Mouse (Mus musculus) liver, adult 2 months (tissue): ENCODE data around the gene Scgb1b27. TPM values are rescaled to one million over a fixed set of nuclear protein-coding genes. Genes with fewer than 3 reads are reported as not detected.
A peak's percentile ranks its signal among the peaks of the same experiment; 100 is the strongest.
"Not testable (repeated sequence)": the region's sequence is repeated elsewhere in the genome, so short reads cannot be mapped to it uniquely, and the experiment has no call there.

Experiments used
- DNase-seq: peaks from one replicate; pipeline ENCODE4 v3.0.0-alpha.2; 2011; ENCODE audit warnings: low read depth, low spot score; ENCODE audit errors: extremely low read depth
- H3K27ac ChIP-seq: fragments of 200-500 bp; replicated peaks from 2 replicates; pipeline ENCODE4 v1.5.1; 2012; ENCODE audit warnings: low read depth, mild to moderate bottlenecking, control low read depth, inconsistent platforms, low read length; ENCODE audit not compliant: insufficient read depth
- H3K27me3 ChIP-seq: fragments of 200-500 bp; 2 replicates; pipeline ENCODE4 v1.6.1; 2012; ENCODE audit warnings: mild to moderate bottlenecking, moderate library complexity, low read length, inconsistent platforms; ENCODE audit not compliant: control insufficient read depth, insufficient read depth
- H3K36me3 ChIP-seq: fragments of 200-500 bp; 2 replicates; pipeline ENCODE4 v1.6.1; 2012; ENCODE audit warnings: low read length, inconsistent platforms; ENCODE audit not compliant: control insufficient read depth, insufficient read depth
- H3K4me1 ChIP-seq: fragments of 200-500 bp; 2 replicates; pipeline ENCODE4 v1.6.1; 2011; ENCODE audit warnings: low read length; ENCODE audit not compliant: control insufficient read depth, insufficient read depth
- H3K4me3 ChIP-seq: fragments of 200-500 bp; 2 replicates; pipeline ENCODE4 v1.5.1; 2011; ENCODE audit warnings: low read depth, mild to moderate bottlenecking, control low read depth, low read length, moderate library complexity; ENCODE audit not compliant: insufficient read depth
- H3K79me2 ChIP-seq: fragments of 200-500 bp; 2 replicates; pipeline ENCODE4 v1.6.1; 2012; ENCODE audit warnings: inconsistent platforms, mild to moderate bottlenecking, low read length, moderate library complexity; ENCODE audit not compliant: control insufficient read depth, insufficient read depth
- H3K9ac ChIP-seq: fragments of 200-500 bp; 2 replicates; pipeline ENCODE4 v1.6.1; 2012; ENCODE audit warnings: low read depth, mild to moderate bottlenecking, control low read depth, inconsistent platforms, low read length
- CTCF ChIP-seq: fragments of 200-500 bp; IDR thresholded peaks from 2 replicates; pipeline ENCODE4 v1.5.1; 2011; ENCODE audit warnings: low read depth, low read length, control low read depth
- POLR2A ChIP-seq: fragments of 200-500 bp; IDR thresholded peaks from 2 replicates; pipeline ENCODE4 v1.6.1; 2011; ENCODE audit warnings: low read length, control low read depth; ENCODE audit not compliant: insufficient read depth; ENCODE audit errors: extremely low read depth
- WGBS: fragments of 180-500 bp; shearing (Covaris S2); methylation state at CpG from one replicate; pipeline ENCODE4 v1.1.7; 2018; 5-methylcytosine and 5-hydroxymethylcytosine counted together
- polyA plus RNA-seq: library from polyadenylated mRNA; depleted of rRNA; stranded (reverse); fragments of >200 nt; gene quantifications from 2 replicates; pipeline ENCODE4 v1.2.3, GENCODE M21; 2012; rRNA removed
- total RNA-seq: library from RNA; depleted of rRNA; stranded (reverse); fragments of >200 nt; gene quantifications from 2 replicates; pipeline ENCODE4 v1.2.3, GENCODE M21; 2014; rRNA removed

The Scgb1b27 gene
- not detected in 2 replicates for total RNA-seq
- not detected in 2 replicates for polyA plus RNA-seq

- not testable (repeated sequence) for H3K4me1 ChIP-seq, H3K27ac ChIP-seq, H3K36me3 ChIP-seq, DNase-seq, H3K4me3 ChIP-seq, H3K79me2 ChIP-seq, H3K9ac ChIP-seq, H3K27me3 ChIP-seq
- 80% methylated on average over 1 of the region's 1 CpGs for WGBS
These were observed at the start of gene Scgb1b27 for GRCm38 (mm10) chr7:34021183-34021582. Gene Scgb1b27, plus strand, starts transcription at chr7:34021483.

DNA sequence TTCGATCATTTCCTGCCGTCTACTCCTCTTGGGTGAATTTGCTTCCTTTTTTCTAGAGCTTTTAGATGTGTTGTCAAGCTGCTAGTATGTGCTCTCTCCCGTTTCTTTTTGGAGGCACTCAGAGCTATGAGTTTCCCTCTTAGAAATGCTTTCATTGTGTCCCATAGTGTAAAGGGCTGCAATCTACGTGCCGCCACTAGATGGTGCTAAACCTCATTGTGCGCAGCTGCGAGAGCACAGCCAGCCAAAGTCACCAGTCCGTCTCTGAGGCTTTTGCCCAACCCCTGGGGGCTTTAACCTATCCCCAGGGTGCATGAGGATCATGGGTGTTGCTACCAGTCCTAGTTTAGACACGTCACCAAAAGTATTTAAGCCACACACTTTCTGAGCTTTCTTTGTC, 39.0 kb upstream of the Scgb1b27 start:
- H3K79me2 ChIP-seq, H3K27ac ChIP-seq, H3K36me3 ChIP-seq, H3K27me3 ChIP-seq, H3K4me1 ChIP-seq, H3K4me3 ChIP-seq, DNase-seq, H3K9ac ChIP-seq: not testable (repeated sequence)
- 15% methylated on average over 8 of the region's 9 CpGs for WGBS
- TF ChIP-seq CTCF = peak; percentile 64

DNA sequence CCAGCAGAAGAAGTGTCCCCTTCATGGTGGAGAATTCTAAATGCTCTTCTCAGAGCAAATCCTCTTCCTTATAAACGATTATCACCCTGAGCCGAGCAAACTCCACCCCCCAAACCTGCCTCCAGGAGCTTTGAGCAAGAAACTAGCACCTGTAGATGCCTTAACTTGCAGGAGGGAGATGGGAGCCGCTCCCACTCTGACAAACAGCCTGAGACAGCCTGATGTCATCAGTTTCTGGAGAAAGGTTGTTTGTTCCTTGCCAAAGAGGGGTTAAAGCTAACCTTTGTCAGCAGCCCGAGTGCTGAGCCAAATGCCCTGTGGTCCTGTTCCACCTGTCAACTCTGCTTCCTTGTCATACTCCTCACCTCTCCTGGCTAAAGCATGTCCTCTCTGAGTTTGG, 7.4 kb upstream of the Scgb1b27 start, which contains the start of gene Scgb2b27:
Gene Scgb2b27, minus strand, starts transcription at position 101 of the 400 bp plus-strand sequence.
- no peak within 1 kb of the TSS for H3K9ac ChIP-seq
- H3K36me3 ChIP-seq = no peaks in the 10 kb centered on the region
- no peaks in the 10 kb centered on the region for H3K4me1 ChIP-seq
- no peaks in the 10 kb centered on the region for H3K27me3 ChIP-seq
- WGBS = 56% methylated on average over 4 of the region's 4 CpGs
- DNase-seq = no peak
- no peaks in the 10 kb centered on the region for H3K79me2 ChIP-seq
- no peak within 1 kb of the TSS for H3K27ac ChIP-seq
- no peak within 1 kb of the TSS for H3K4me3 ChIP-seq
- TF ChIP-seq POLR2A (no peak), CTCF (no peak)

- Histone ChIP-seq H3K79me2 (no peaks in the 10 kb centered on the region), H3K4me1 (no peaks in the 10 kb centered on the region), H3K36me3 (no peaks in the 10 kb centered on the region), H3K4me3 (no peak overlapping the region), H3K27ac (no peak overlapping the region), H3K9ac (no peak overlapping the region), H3K27me3 (no peaks in the 10 kb centered on the region)
- 67% methylated on average over 4 of the region's 4 CpGs for WGBS
- TF ChIP-seq POLR2A (no peak), CTCF (no peak)
- no peak for DNase-seq
These were observed 4.4 kb downstream of the Scgb1b27 start for GRCm38 (mm10) chr7:34025641-34026040.

GRCm38 (mm10) chr7:34027202-34027601, 5.9 kb downstream of the Scgb1b27 start:
- not testable (repeated sequence) for H3K4me3 ChIP-seq, H3K9ac ChIP-seq, DNase-seq, H3K4me1 ChIP-seq, H3K27me3 ChIP-seq, H3K36me3 ChIP-seq, H3K79me2 ChIP-seq, H3K27ac ChIP-seq
- WGBS = 81% methylated on average over 9 of the region's 9 CpGs

GRCm38 (mm10) chr7:34030026-34030425, 8.7 kb downstream of the Scgb1b27 start:
- TF ChIP-seq POLR2A (no peak), CTCF (no peak)
- Histone ChIP-seq H3K9ac (no peak overlapping the region), H3K36me3 (no peaks in the 10 kb centered on the region), H3K27me3 (no peaks in the 10 kb centered on the region), H3K4me3 (no peak overlapping the region), H3K4me1 (no peaks in the 10 kb centered on the region), H3K27ac (no peak overlapping the region), H3K79me2 (no peaks in the 10 kb centered on the region)
- DNase-seq = no peak
- 91% methylated on average over 11 of the region's 11 CpGs for WGBS

DNA sequence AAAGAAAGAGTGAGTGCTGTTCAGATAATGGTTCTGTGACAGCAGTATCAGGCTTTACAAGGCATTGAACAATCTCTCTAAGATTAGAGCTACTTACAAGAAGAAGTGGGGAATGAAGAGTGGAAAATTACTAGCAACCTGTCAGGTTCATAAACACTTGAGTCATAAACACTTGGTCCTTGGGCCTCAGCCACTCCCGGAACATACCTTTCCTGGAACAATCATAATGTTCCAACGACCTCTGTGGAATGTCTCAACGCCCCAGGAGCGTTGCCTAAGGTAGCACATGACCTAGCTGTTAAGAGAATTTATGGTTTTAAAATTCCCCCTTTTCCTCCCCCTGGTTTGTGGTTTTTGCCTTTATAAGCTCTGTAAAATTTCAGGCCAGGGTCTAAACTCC, 13.3 kb downstream of the Scgb1b27 start:
- not testable (repeated sequence) for H3K4me1 ChIP-seq, H3K27ac ChIP-seq, H3K36me3 ChIP-seq, H3K9ac ChIP-seq, H3K79me2 ChIP-seq, H3K27me3 ChIP-seq, DNase-seq, H3K4me3 ChIP-seq
- 93% methylated on average over 4 of the region's 4 CpGs for WGBS

- not testable (repeated sequence) for H3K4me1 ChIP-seq, DNase-seq, H3K27ac ChIP-seq, H3K79me2 ChIP-seq, H3K36me3 ChIP-seq, H3K9ac ChIP-seq, H3K27me3 ChIP-seq, H3K4me3 ChIP-seq
- WGBS = 91% methylated on average over 11 of the region's 11 CpGs
These were observed 15.0 kb downstream of the Scgb1b27 start for GRCm38 (mm10) chr7:34036076-34036815.

GRCm38 (mm10) chr7:34068132-34068531, 46.8 kb downstream of the Scgb1b27 start:
- not testable (repeated sequence) for H3K27me3 ChIP-seq, H3K79me2 ChIP-seq, H3K4me3 ChIP-seq, H3K9ac ChIP-seq, H3K27ac ChIP-seq, H3K4me1 ChIP-seq, H3K36me3 ChIP-seq, DNase-seq
- 71% methylated on average over 5 of the region's 5 CpGs for WGBS
